Mouse (Mus musculus) right cerebral cortex, postnatal 10 days (tissue): ENCODE results near the gene Inpp4b.

Source experiments
- DNase-seq, 2 experiments: peaks; one replicate each; pipeline ENCODE4 v3.0.0; 2021; ENCODE audit warnings: low spot score in 2 of 2

Gene Inpp4b

GRCm38 (mm10) chr8:81578951-81579350 lies 236.6 kb downstream of the Inpp4b start:
- no peak for DNase-seq

- DNase-seq: no peak
Observed at GRCm38 (mm10) chr8:81581817-81582437, 239.6 kb downstream of the Inpp4b start.

GRCm38 (mm10) chr8:81582906-81583305 lies 240.6 kb downstream of the Inpp4b start:
- no peak for DNase-seq

- DNase-seq: no peak
Observed at GRCm38 (mm10) chr8:81586783-81587182, 244.4 kb downstream of the Inpp4b start.

GRCm38 (mm10) chr8:81594134-81594714 lies 251.9 kb downstream of the Inpp4b start:
- DNase-seq: no peak

GRCm38 (mm10) chr8:81599209-81599608 lies 256.9 kb downstream of the Inpp4b start:
- DNase-seq: no peak

GRCm38 (mm10) chr8:81601136-81601535 lies 258.8 kb downstream of the Inpp4b start:
- no peak for DNase-seq

GRCm38 (mm10) chr8:81608082-81608481 lies 265.7 kb downstream of the Inpp4b start:
- DNase-seq: no peak

GRCm38 (mm10) chr8:81609064-81609463 lies 266.7 kb downstream of the Inpp4b start:
- DNase-seq: no peak

GRCm38 (mm10) chr8:81612611-81613010 lies 270.3 kb downstream of the Inpp4b start:
- peak in 1 of 2 experiments; percentile 28 for DNase-seq

GRCm38 (mm10) chr8:81614135-81614534 lies 271.8 kb downstream of the Inpp4b start:
- no peak for DNase-seq

- DNase-seq: no peak
Observed at GRCm38 (mm10) chr8:81614605-81615004, 272.2 kb downstream of the Inpp4b start.

- no peak for DNase-seq
Observed at GRCm38 (mm10) chr8:81615552-81615951, 273.2 kb downstream of the Inpp4b start.

- DNase-seq: no peak
Observed at GRCm38 (mm10) chr8:81618918-81619317, 276.6 kb downstream of the Inpp4b start.

- DNase-seq: no peak
Observed at GRCm38 (mm10) chr8:81635015-81635414, 292.7 kb downstream of the Inpp4b start.

- no peak for DNase-seq
Observed at GRCm38 (mm10) chr8:81635912-81636583, 293.7 kb downstream of the Inpp4b start.

- no peak for DNase-seq
Observed at GRCm38 (mm10) chr8:81638478-81638877, 296.1 kb downstream of the Inpp4b start.

- no peak for DNase-seq
Observed at GRCm38 (mm10) chr8:81639820-81640219, 297.5 kb downstream of the Inpp4b start.

GRCm38 (mm10) chr8:81643030-81643429 lies 300.7 kb downstream of the Inpp4b start:
- no peak for DNase-seq

GRCm38 (mm10) chr8:81692167-81692566 lies 349.8 kb downstream of the Inpp4b start:
- DNase-seq: no peak

GRCm38 (mm10) chr8:81694893-81695292 lies 352.5 kb downstream of the Inpp4b start:
- no peak for DNase-seq

GRCm38 (mm10) chr8:81702038-81702437 lies 359.7 kb downstream of the Inpp4b start:
- DNase-seq: no peak
